ENCODE assay signal across 10 mouse cellular contexts in genomic region chr17:12170791-12171497, GRCm38 (mm10). TPM values are rescaled to one million over a fixed set of nuclear protein-coding genes. Genes with fewer than 3 reads are reported as not detected.
A peak's percentile ranks its signal among the peaks of the same experiment; 100 is the strongest.
DNase-seq lines count a peak whose midpoint lies in the region; ATAC-seq lines count a peak whose summit lies in the region.
"Had no signal": no experiment of that assay in that cellular context is flagged by ENCODE, and none has a peak within 500 bp of the region (broad histone marks: within the 10 kb centered on the region; RNA-seq: fewer than 3 reads in every experiment).

No protein-coding gene starts in this region.

- no peaks in the 10 kb centered on the region for H3K36me3 ChIP-seq in heart, embryonic 11.5 days (ENCODE audit: control insufficient read depth, insufficient read depth, low read length)
- no peaks in the 10 kb centered on the region for H3K36me3 ChIP-seq in heart, embryonic 16.5 days (ENCODE audit: control insufficient read depth, insufficient read depth)
- peaks cover 16% of the 10 kb centered on the region for H3K36me3 ChIP-seq in liver, embryonic 13.5 days

- no peak overlapping the region for H3K9ac ChIP-seq in heart, embryonic 11.5 days (ENCODE audit: low read depth, low read length)
- H3K9ac ChIP-seq in heart, embryonic 16.5 days (ENCODE audit: low read length) = no peak overlapping the region
- no peak overlapping the region for H3K9ac ChIP-seq in liver, embryonic 13.5 days

- H3K27me3 ChIP-seq in heart, embryonic 11.5 days (ENCODE audit: control insufficient read depth, insufficient read depth, low read length) = no peaks in the 10 kb centered on the region
- H3K27me3 ChIP-seq in heart, embryonic 16.5 days (ENCODE audit: control insufficient read depth, insufficient read depth, low read length) = no peaks in the 10 kb centered on the region
- no peaks in the 10 kb centered on the region for H3K27me3 ChIP-seq in liver, embryonic 13.5 days

- peaks cover 6% of the 10 kb centered on the region; the same call in 1 of the 2 replicates for H3K4me1 ChIP-seq in heart, embryonic 11.5 days (ENCODE audit: control insufficient read depth, insufficient read depth, low read length)
- H3K4me1 ChIP-seq in heart, embryonic 16.5 days (ENCODE audit: control insufficient read depth, insufficient read depth, low read length) = peaks cover 26% of the 10 kb centered on the region
- H3K4me1 ChIP-seq in liver, embryonic 13.5 days (replicated peaks) = peaks cover 65% of the 10 kb centered on the region

- no peaks in the 10 kb centered on the region for H3K9me3 ChIP-seq in heart, embryonic 11.5 days (replicated peaks; ENCODE audit: control insufficient read depth, low read length)
- H3K9me3 ChIP-seq in heart, embryonic 16.5 days (replicated peaks; ENCODE audit: control insufficient read depth, low read length) = no peaks in the 10 kb centered on the region
- H3K9me3 ChIP-seq in liver, embryonic 13.5 days (replicated peaks) = no peaks in the 10 kb centered on the region

- no peak overlapping the region for H3K4me3 ChIP-seq in heart, embryonic 11.5 days (ENCODE audit: low read depth, low read length)
- no peak overlapping the region for H3K4me3 ChIP-seq in heart, embryonic 16.5 days (ENCODE audit: low read length)
- no peak overlapping the region for H3K4me3 ChIP-seq in liver, embryonic 13.5 days (replicated peaks)

- H3K4me2 ChIP-seq in heart, embryonic 11.5 days = no peak overlapping the region
- no peak overlapping the region for H3K4me2 ChIP-seq in heart, embryonic 16.5 days (ENCODE audit: low read depth, low read length)
- H3K4me2 ChIP-seq in liver, embryonic 13.5 days = no peak overlapping the region

- H3K27ac ChIP-seq in heart, embryonic 11.5 days (ENCODE audit: low read depth, low read length) = no peak overlapping the region
- H3K27ac ChIP-seq in heart, embryonic 16.5 days (ENCODE audit: low read length) = no peak overlapping the region
- peak overlapping the region; percentile 26; the same call in 1 of the 2 replicates for H3K27ac ChIP-seq in liver, embryonic 13.5 days

- peak; percentile 98 for DNase-seq in heart, adult 11 months
- no peak for DNase-seq in liver, embryonic 13.5 days
- DNase-seq in retina, postnatal 1 day = peak; percentile 31
- no peak for DNase-seq in thymus, postnatal 10 days (ENCODE audit: low spot score in 2 of 2)
- DNase-seq in cerebellum, postnatal 4 days (ENCODE audit: low spot score in 2 of 2) = no peak
- no peak for DNase-seq in layer of hippocampus, adult 18-20 months (ENCODE audit: low spot score in 2 of 2)
- DNase-seq: cerebellum, adult 11 months; left cerebral cortex, postnatal 4 days had no signal

- no peak; the same call in 1 of the 2 replicates for ATAC-seq in heart, embryonic 11.5 days (replicated peaks; ENCODE audit: insufficient number of reproducible peaks, low FRiP score, low TSS enrichment)
- ATAC-seq in heart, embryonic 16.5 days (replicated peaks; ENCODE audit: extremely low read depth, insufficient read depth, low FRiP score) = peak; percentile 65; the same call in 1 of the 2 replicates
- no peak; the same call in 1 of the 2 replicates for ATAC-seq in liver, embryonic 13.5 days (ENCODE audit: low read depth)

- WGBS in heart, embryonic 11.5 days (ENCODE audit: insufficient replicate concordance) = 55% methylated on average over 7 of the region's 7 CpGs
- WGBS in heart, embryonic 16.5 days = 44% methylated on average over 7 of the region's 7 CpGs
- 40% methylated on average over 7 of the region's 7 CpGs for WGBS in liver, embryonic 13.5 days (ENCODE audit: insufficient replicate concordance)

RNA-seq across cellular contexts. Expression of gene Agpat4, which starts 52.4 kb away (rescaled TPM):
- polyA plus RNA-seq in heart, embryonic 11.5 days (2014; fragmentation: Nextera tagmentation; extraction: Ambion mirVana) = 17.8 and 21.0 TPM in 2 replicates
- polyA plus RNA-seq in heart, embryonic 16.5 days (2015; fragmentation: Nextera tagmentation; extraction: Ambion mirVana) = 15.3 and 16.8 TPM in 2 replicates
- polyA plus RNA-seq in liver, embryonic 13.5 days (2015; fragmentation: Nextera tagmentation; extraction: Ambion mirVana) = 27.3 and 28.7 TPM in 2 replicates
- total RNA-seq in layer of hippocampus, adult 18-20 months (2021) = 10 to 100 TPM; 71.2 to 74.9 TPM

Comparison
In these comparisons a context has a peak if more than half of its experiments do, and no peak if none do; other contexts are left out.
1. DNase-seq: peak in heart, adult 11 months (single experiment) and retina, postnatal 1 day (single experiment); none in liver, embryonic 13.5 days (single experiment), thymus, postnatal 10 days (0 of 2), cerebellum, postnatal 4 days (0 of 2) and layer of hippocampus, adult 18-20 months (0 of 2).